Mouse (Mus musculus) liver, embryonic 16.5 days (tissue): ENCODE results near the gene Gpr160. TPM values are rescaled to one million over a fixed set of nuclear protein-coding genes. Genes with fewer than 3 reads are reported as not detected.

ENCODE experiments used
- ATAC-seq: fragments of 200-750 bp; cut with Nextera tagmentation; 2 replicates; pipeline ENCODE4 v1.8.0; 2017; ENCODE audit warnings: low read depth, mild to moderate bottlenecking, moderate number of reproducible peaks, moderate library complexity
- H3K27ac ChIP-seq: fragments of 300-500 bp; sonication (generic); 2 replicates; pipeline ENCODE4 v1.5.1; 2014; ENCODE audit warnings: mild to moderate bottlenecking, low read length
- H3K27me3 ChIP-seq: fragments of 300-500 bp; sonication (generic); 2 replicates; pipeline ENCODE4 v1.6.1; 2014; ENCODE audit warnings: low read depth, low read length, mixed read lengths; ENCODE audit not compliant: control insufficient read depth, insufficient read depth
- H3K36me3 ChIP-seq: fragments of 300-500 bp; sonication (generic); 2 replicates; pipeline ENCODE4 v1.6.1; 2014; ENCODE audit warnings: mild to moderate bottlenecking; ENCODE audit not compliant: control insufficient read depth, insufficient read depth
- H3K4me1 ChIP-seq: fragments of 300-500 bp; sonication (generic); 2 replicates; pipeline ENCODE4 v1.6.1; 2014; ENCODE audit warnings: low read depth, low read length, mixed read lengths; ENCODE audit not compliant: control insufficient read depth
- H3K4me2 ChIP-seq: fragments of 300-500 bp; sonication (generic); 2 replicates; pipeline ENCODE4 v1.6.1; 2014; ENCODE audit warnings: low read depth, low read length, mixed read lengths
- H3K4me3 ChIP-seq: fragments of 300-500 bp; sonication (generic); 2 replicates; pipeline ENCODE4 v1.5.1; 2014; ENCODE audit warnings: low read depth, mild to moderate bottlenecking, low read length
- H3K9ac ChIP-seq: fragments of 300-500 bp; sonication (generic); 2 replicates; pipeline ENCODE4 v1.6.1; 2014; ENCODE audit warnings: low read depth, low read length
- H3K9me3 ChIP-seq: fragments of 300-500 bp; sonication (generic); replicated peaks from 2 replicates; pipeline ENCODE4 v1.6.1; 2016; ENCODE audit warnings: low read length; ENCODE audit not compliant: control insufficient read depth
- WGBS: fragments of 180-500 bp; shearing (Covaris S2); extraction: QIAGEN DNeasy Blood & Tissue Kit; methylation state at CpG from one replicate; pipeline ENCODE4 v1.1.7; 2014; ENCODE audit not compliant: insufficient replicate concordance; 5-methylcytosine and 5-hydroxymethylcytosine counted together
- polyA plus RNA-seq: library from polyadenylated mRNA; unstranded; fragments of >200 nt; fragmentation: Nextera tagmentation; extraction: Ambion mirVana; gene quantifications from 2 replicates; pipeline ENCODE4 v1.2.1, GENCODE M21; 2015

Gene Gpr160
- polyA plus RNA-seq, 1 experiment from 2014 or later = 4.5 TPM

GRCm38 (mm10) chr3:30929828-30930227 is 74.1 kb downstream of the Gpr160 start:
- no peak for ATAC-seq

GRCm38 (mm10) chr3:30934384-30934783 is 78.6 kb downstream of the Gpr160 start:
- no peak overlapping the region for H3K9ac ChIP-seq
- H3K36me3 ChIP-seq = peaks cover 15% of the 10 kb centered on the region
- H3K4me3 ChIP-seq = no peak overlapping the region
- H3K9me3 ChIP-seq = no peaks in the 10 kb centered on the region
- H3K27ac ChIP-seq = no peak overlapping the region
- H3K4me2 ChIP-seq = no peak overlapping the region
- ATAC-seq = no peak
- H3K27me3 ChIP-seq = no peaks in the 10 kb centered on the region
- H3K4me1 ChIP-seq = no peaks in the 10 kb centered on the region; the same call in 1 of the 2 replicates

More at GRCm38 (mm10) chr3:30929828-30930227, 74.1 kb downstream of the Gpr160 start:
- H3K9me3 ChIP-seq = no peaks in the 10 kb centered on the region
- H3K9ac ChIP-seq = no peak overlapping the region
- H3K4me2 ChIP-seq = no peak overlapping the region
- no peak overlapping the region for H3K27ac ChIP-seq
- no peak overlapping the region for H3K4me3 ChIP-seq
- no peaks in the 10 kb centered on the region; the same call in 1 of the 2 replicates for H3K4me1 ChIP-seq
- 70% methylated on average over 3 of the region's 3 CpGs for WGBS
- H3K36me3 ChIP-seq = peaks cover 6% of the 10 kb centered on the region; the same call in 1 of the 2 replicates
- H3K27me3 ChIP-seq = no peaks in the 10 kb centered on the region

Other genes with a start within 250 kb of the Gpr160 start
- not detected in 2 replicates for gene Lrriq4, start 211.4 kb upstream of the Gpr160 start, polyA plus RNA-seq
- gene Lrrc34, start 208.1 kb upstream of the Gpr160 start, polyA plus RNA-seq = 0.06 TPM in 2 replicates
- gene Lrrc31, start 156.1 kb upstream of the Gpr160 start, polyA plus RNA-seq = not detected in 2 replicates
- 0.02 and 0.06 TPM in 2 replicates for gene Samd7, start 109.7 kb upstream of the Gpr160 start, polyA plus RNA-seq
- gene Sec62, start 63.1 kb upstream of the Gpr160 start, polyA plus RNA-seq = 45.1 and 51.3 TPM in 2 replicates
- gene Phc3, start 113.5 kb downstream of the Gpr160 start, polyA plus RNA-seq = 1.6 and 1.8 TPM in 2 replicates
- 5.4 TPM in 2 replicates for gene Prkci, start 139.8 kb downstream of the Gpr160 start, polyA plus RNA-seq
- gene Skil, start 239.1 kb downstream of the Gpr160 start, polyA plus RNA-seq = 4.2 and 5.6 TPM in 2 replicates